Mouse (Mus musculus): ENCODE data around the gene Tbc1d2. TPM values are rescaled to one million over a fixed set of nuclear protein-coding genes. Genes with fewer than 3 reads are reported as not detected.
"Not testable (repeated sequence)": the region's sequence is repeated elsewhere in the genome, so short reads cannot be mapped to it uniquely, and the experiment has no call there.

Gene Tbc1d2
- polyA plus RNA-seq, 1 experiment from 2014 or later, result 2.6 TPM

DNA sequence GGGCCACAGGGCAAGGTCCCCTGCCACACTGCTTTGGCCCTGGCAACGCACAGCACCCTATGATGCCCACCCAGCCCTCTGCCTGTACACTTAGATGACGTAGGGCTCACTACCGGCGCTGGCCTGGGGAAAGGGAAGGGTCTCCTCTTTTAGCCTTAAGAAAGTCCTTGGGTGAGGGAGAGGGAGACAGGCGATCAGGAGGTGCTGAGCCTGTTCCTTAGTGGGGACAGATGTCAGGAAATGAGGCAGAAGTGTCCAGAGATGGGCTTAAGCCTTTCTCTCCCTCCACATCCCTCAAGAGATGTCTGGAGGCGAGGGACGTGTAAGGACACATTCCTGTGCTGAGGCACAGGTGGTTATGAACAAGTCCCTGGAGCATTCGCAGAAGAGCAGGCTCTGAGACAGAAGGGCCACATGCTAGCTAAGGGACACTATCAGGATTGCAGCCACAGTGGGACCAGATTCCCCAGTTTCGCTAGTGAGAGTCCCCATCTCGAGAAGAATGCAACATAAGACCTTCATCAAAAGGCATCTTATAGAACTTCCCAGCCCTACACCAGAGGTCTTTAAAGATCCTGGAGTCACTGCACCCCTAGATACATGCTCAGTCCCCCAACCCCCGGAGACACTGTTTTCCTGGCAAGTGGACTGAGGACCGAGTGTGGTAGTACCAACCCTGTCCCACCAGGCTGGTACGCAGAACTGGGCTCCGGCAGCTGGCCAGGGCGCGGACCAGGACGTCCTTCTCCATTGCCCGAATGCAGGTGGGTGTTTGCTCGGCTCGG, 49.3 kb downstream of the Tbc1d2 start:
- no peaks in the 10 kb centered on the region for H3K9me3 ChIP-seq
- peaks cover 12% of the 10 kb centered on the region; the same call in 1 of the 2 replicates for H3K4me1 ChIP-seq
- peak overlapping the region; percentile 54 for H3K4me3 ChIP-seq
- H3K4me2 ChIP-seq (replicated peaks), result peak overlapping the region; percentile 95
- H3K27me3 ChIP-seq, result peaks cover 53% of the 10 kb centered on the region
- peak overlapping the region; percentile 52; the same call in 1 of the 2 replicates for H3K9ac ChIP-seq
- H3K36me3 ChIP-seq, result no peaks in the 10 kb centered on the region
- H3K27ac ChIP-seq, result no peak overlapping the region
- 37% methylated on average over 20 of the region's 20 CpGs for WGBS
- no peak for ATAC-seq (ENCODE audit: insufficient number of reproducible peaks, insufficient read depth, low FRiP score, low TSS enrichment)

DNA sequence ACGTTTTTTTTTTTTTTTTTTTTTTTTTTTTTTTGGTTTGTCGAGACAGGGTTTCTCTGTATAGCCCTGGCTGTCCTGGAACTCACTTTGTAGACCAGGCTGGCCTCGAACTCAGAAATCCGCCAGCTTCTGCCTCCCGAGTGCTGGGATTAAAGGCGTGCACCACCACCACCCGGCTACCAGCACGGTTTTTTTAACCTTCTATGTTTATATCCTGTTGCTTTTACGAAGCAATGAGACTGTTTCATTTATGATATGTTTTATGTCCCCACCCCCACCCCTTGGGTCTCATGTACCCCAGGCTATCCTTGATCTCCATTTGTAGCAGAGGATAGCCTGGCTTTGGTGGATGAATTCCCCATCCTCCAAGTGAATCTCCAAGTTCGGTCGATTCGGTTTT, 50.4 kb downstream of the Tbc1d2 start:
- ATAC-seq (ENCODE audit: insufficient number of reproducible peaks, insufficient read depth, low FRiP score, low TSS enrichment); H3K9me3 ChIP-seq; H3K9ac ChIP-seq; H3K4me3 ChIP-seq; H3K27ac ChIP-seq; H3K36me3 ChIP-seq; H3K4me2 ChIP-seq (replicated peaks): not testable (repeated sequence)
- Histone ChIP-seq H3K4me1 (peaks cover 11% of the 10 kb centered on the region; the same call in 1 of the 2 replicates), H3K27me3 (peaks cover 53% of the 10 kb centered on the region)
- WGBS, result 82% methylated on average over 11 of the region's 12 CpGs

DNA sequence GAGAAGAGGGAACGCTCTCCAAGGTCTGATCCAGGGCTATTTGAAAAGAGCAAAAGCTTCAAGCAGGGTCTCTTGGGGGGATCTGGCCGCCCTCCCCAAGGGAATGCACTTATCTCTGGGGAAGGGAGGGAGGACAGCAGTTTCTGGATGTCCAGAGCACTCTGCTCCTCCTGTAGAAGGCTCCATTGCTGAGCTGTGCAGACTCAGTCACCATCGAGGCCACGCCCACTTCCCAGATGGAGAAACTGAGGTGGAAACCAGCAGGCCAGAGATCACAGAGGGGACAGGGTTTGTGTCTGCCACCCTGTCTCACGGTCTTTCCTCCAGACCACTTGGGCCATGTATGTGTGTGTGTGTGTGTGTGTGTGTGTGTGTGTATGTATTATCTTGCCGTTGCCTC, 51.0 kb downstream of the Tbc1d2 start:
- Histone ChIP-seq H3K4me2 (replicated peaks) (no peak overlapping the region), H3K4me1 (peaks cover 5% of the 10 kb centered on the region; the same call in 1 of the 2 replicates), H3K27ac (no peak overlapping the region), H3K4me3 (no peak overlapping the region), H3K9ac (no peak overlapping the region), H3K36me3 (no peaks in the 10 kb centered on the region), H3K27me3 (peaks cover 53% of the 10 kb centered on the region), H3K9me3 (no peaks in the 10 kb centered on the region)
- ATAC-seq (ENCODE audit: insufficient number of reproducible peaks, insufficient read depth, low FRiP score, low TSS enrichment), result no peak
- 72% methylated on average over 6 of the region's 6 CpGs for WGBS

DNA sequence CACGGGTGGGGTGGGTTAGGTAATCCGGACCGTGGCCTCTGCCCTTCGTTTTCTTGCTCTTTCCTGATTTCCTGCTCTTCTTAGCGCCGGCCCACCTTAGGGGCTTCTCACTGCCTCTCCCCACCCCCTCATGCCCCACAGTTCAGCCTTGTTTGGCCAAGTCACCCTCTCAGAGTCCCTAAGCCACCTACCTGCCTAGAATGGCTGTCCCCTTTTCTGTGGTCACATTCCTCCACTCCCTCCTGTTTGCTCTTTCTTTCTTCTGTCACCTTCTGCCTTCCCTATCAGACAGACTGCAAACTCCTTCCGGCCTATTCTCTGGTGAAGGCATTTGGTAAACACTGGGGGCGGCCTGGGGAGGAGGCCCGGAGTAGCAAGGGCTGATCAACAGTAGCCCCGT, 51.9 kb downstream of the Tbc1d2 start:
- no peaks in the 10 kb centered on the region for H3K9me3 ChIP-seq
- no peak for ATAC-seq (ENCODE audit: insufficient number of reproducible peaks, insufficient read depth, low FRiP score, low TSS enrichment)
- no peak overlapping the region; the same call in 1 of the 2 replicates for H3K9ac ChIP-seq
- H3K4me1 ChIP-seq, result 0 out of 2 replicates have a peak, but pooled peaks cover 3% of the 10 kb centered on the region
- 70% methylated on average over 10 of the region's 10 CpGs for WGBS
- H3K4me2 ChIP-seq (replicated peaks), result no peak overlapping the region
- H3K27ac ChIP-seq, result no peak overlapping the region
- no peaks in the 10 kb centered on the region for H3K36me3 ChIP-seq
- H3K27me3 ChIP-seq, result peaks cover 50% of the 10 kb centered on the region
- H3K4me3 ChIP-seq, result no peak overlapping the region

DNA sequence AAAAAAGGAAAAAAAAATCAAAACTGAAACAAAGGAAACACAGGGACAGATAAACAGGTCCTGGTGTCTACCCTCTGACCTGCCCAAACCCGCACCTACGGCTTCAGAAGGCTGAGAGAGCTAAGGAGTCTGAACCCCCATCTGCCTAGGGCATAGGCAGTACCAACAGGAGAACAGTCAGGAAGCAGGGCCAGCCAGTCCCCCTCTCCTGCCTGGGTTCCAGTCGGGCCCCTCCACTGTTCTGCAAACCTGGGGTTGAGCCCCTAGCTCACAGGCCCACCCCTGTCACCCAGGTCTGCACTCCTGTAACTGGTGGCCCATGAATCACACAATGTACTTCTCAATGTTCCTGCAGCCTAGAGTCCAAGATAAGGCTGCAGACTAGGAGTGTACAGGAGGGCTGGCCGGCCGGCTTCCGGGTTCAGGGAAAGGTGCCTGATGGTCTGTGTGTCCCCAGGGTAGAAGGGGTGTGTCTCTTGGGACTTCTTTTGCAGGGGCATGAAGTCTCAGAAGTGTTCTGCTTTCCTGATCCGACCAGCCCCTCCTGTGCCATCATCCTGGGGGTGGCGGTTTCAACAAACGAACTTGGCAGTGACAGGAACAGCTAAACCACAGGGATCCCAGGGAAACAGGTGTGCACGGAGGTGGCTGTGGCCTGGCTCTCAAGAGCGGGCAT, 52.6 kb downstream of the Tbc1d2 start:
- H3K27me3 ChIP-seq, result peaks cover 45% of the 10 kb centered on the region
- no peak overlapping the region for H3K9ac ChIP-seq
- no peak overlapping the region for H3K4me2 ChIP-seq (replicated peaks)
- H3K4me3 ChIP-seq, result no peak overlapping the region
- no peak overlapping the region for H3K27ac ChIP-seq
- H3K4me1 ChIP-seq, result 0 out of 2 replicates have a peak, but pooled peaks cover 3% of the 10 kb centered on the region
- 64% methylated on average over 11 of the region's 11 CpGs for WGBS
- no peaks in the 10 kb centered on the region for H3K9me3 ChIP-seq
- H3K36me3 ChIP-seq, result no peaks in the 10 kb centered on the region
- no peak for ATAC-seq (ENCODE audit: insufficient number of reproducible peaks, insufficient read depth, low FRiP score, low TSS enrichment)

DNA sequence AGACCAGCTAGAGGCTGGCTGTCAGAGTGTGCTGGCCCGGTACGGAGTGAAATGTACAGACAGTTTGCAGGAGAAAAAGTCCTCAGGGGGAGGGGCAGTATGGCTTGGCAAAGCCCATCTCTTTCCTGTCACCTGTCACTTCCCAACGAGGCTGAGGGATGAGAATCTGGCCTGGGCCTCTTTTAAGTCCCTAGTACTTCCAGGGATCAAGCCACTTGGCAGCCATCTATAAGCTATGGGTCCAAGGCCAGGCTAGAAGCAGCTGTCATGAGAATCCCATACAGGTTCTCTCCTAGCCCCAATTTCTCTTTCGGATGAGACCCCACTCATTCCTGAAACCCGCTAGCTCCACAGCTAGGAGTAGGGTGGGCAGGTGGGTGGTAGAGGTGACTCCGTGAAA, 53.6 kb downstream of the Tbc1d2 start:
- no peaks in the 10 kb centered on the region for H3K36me3 ChIP-seq
- H3K4me1 ChIP-seq, result 0 out of 2 replicates have a peak, but pooled peaks cover 2% of the 10 kb centered on the region
- no peak for ATAC-seq (ENCODE audit: insufficient number of reproducible peaks, insufficient read depth, low FRiP score, low TSS enrichment)
- no peaks in the 10 kb centered on the region for H3K9me3 ChIP-seq
- no peak overlapping the region for H3K27ac ChIP-seq
- H3K9ac ChIP-seq, result no peak overlapping the region
- no peak overlapping the region for H3K4me3 ChIP-seq
- H3K4me2 ChIP-seq (replicated peaks), result no peak overlapping the region
- WGBS, result 79% methylated on average over 6 of the region's 6 CpGs
- H3K27me3 ChIP-seq, result peaks cover 35% of the 10 kb centered on the region

DNA sequence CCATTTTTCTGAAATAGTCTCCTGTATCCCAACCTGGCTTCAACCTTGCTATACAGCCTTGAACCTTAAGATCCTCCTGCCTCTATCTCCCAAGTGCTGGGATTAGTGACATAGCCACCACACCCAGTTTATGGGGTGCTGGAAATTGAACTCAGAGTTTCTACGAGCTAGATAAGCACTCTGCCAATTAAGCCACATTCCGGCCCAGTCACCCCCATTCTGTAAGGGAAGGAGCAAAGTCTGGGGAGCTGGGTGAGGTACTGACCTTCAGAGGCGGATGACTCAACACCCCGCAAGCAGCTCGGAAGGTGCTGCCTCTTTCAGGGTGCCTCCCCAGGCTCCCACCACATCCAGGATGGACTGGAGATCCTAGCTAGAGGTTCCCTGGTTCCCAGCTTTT, 55.9 kb downstream of the Tbc1d2 start:
- H3K36me3 ChIP-seq, result no peaks in the 10 kb centered on the region
- H3K4me1 ChIP-seq, result no peaks in the 10 kb centered on the region
- no peak for ATAC-seq (ENCODE audit: insufficient number of reproducible peaks, insufficient read depth, low FRiP score, low TSS enrichment)
- peaks cover 17% of the 10 kb centered on the region for H3K27me3 ChIP-seq
- no peak overlapping the region for H3K9ac ChIP-seq
- no peak overlapping the region for H3K4me3 ChIP-seq
- H3K9me3 ChIP-seq, result no peaks in the 10 kb centered on the region
- no peak overlapping the region for H3K4me2 ChIP-seq (replicated peaks)
- H3K27ac ChIP-seq, result no peak overlapping the region
- WGBS, result 89% methylated on average over 5 of the region's 5 CpGs

DNA sequence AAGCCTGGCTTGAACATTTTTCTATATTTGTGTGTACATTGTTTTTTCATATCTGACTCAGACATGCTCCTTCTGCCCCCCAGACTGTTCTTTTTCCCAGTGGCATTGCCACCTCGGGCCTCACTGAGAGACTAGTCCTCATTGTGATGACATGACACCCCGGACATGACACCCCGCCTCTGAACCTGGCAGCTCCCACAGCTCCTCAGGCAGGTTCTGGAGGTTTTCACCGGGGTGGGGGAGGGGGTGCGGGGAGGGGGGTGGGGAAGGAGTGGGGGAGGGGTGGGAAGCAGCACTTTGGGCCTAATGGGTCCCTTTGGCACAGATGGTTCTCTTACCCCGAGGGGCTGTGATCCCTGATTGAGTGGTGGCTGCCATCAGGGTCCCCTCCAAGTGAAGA, 56.5 kb downstream of the Tbc1d2 start:
- no peaks in the 10 kb centered on the region for H3K4me1 ChIP-seq
- no peak overlapping the region for H3K27ac ChIP-seq
- 51% methylated on average over 6 of the region's 6 CpGs for WGBS
- H3K9me3 ChIP-seq, result no peaks in the 10 kb centered on the region
- no peak overlapping the region for H3K4me2 ChIP-seq (replicated peaks)
- ATAC-seq (ENCODE audit: insufficient number of reproducible peaks, insufficient read depth, low FRiP score, low TSS enrichment), result no peak
- peaks cover 17% of the 10 kb centered on the region for H3K27me3 ChIP-seq
- H3K36me3 ChIP-seq, result no peaks in the 10 kb centered on the region
- no peak overlapping the region for H3K9ac ChIP-seq
- H3K4me3 ChIP-seq, result no peak overlapping the region

DNA sequence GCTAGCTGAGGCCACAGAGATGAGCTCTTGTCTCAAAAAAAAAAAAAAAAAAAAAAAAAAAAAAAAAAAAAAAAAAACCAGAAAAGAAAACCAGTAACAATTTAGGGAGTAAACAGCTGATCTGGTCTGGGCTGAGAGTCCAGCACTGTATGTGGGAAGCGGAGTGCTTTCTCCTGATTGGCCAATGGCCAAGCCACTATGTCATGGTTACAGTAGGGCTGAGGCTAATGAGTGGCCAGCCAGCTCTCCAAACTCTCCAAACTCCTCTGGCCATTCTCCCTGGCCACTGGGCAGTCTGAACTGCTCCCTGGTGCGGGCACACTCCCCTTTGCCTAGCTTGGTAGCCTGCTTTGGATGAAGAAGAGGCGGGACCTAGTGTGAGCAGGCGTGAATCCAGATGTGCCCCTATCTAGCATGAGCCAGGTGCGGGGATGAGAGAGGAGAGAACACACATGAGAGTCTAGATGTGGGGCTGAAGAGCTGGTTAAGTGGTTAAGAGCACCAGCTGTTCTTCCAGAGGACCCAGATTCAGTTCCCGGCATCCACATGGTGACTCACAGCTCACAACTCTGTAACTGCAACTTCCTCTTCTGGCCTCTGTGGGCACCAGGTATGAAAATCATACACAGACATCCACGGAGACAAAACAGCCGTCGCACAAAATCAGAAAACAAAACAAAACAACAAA, 58.0 kb downstream of the Tbc1d2 start:
- peaks cover 7% of the 10 kb centered on the region; the same call in 1 of the 2 replicates for H3K27me3 ChIP-seq
- WGBS, result 92% methylated on average over 9 of the region's 9 CpGs
- no peak; the same call in 1 of the 2 replicates for ATAC-seq (ENCODE audit: insufficient number of reproducible peaks, insufficient read depth, low FRiP score, low TSS enrichment)
- H3K9me3 ChIP-seq, result no peaks in the 10 kb centered on the region
- H3K4me3 ChIP-seq, result no peak overlapping the region
- no peaks in the 10 kb centered on the region for H3K36me3 ChIP-seq
- H3K9ac ChIP-seq, result no peak overlapping the region
- no peak overlapping the region for H3K4me2 ChIP-seq (replicated peaks)
- no peaks in the 10 kb centered on the region for H3K4me1 ChIP-seq
- H3K27ac ChIP-seq, result no peak overlapping the region

DNA sequence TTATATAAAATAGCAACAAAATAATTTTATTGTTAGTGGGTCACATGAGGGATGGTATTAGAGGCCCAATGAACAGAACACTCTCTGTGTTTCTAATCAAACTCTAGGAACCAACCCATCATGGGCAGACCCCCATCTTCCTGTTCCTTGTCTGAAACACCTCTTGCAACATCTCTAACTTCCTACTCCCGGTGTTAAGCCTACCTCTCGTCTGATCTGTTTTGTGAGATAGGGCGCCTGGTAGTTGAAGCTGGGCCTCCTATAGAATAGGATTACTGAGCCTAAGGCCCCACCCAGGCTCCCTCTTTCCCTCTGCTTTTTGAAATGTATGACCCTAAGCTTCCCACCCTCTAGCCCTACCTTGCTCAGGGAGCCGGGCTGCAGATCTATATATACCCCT, 59.2 kb downstream of the Tbc1d2 start:
- Histone ChIP-seq H3K27me3 (no peaks in the 10 kb centered on the region), H3K4me3 (no peak overlapping the region), H3K4me2 (replicated peaks) (no peak overlapping the region), H3K9ac (no peak overlapping the region), H3K4me1 (no peaks in the 10 kb centered on the region), H3K36me3 (no peaks in the 10 kb centered on the region), H3K9me3 (no peaks in the 10 kb centered on the region), H3K27ac (no peak overlapping the region)
- ATAC-seq (ENCODE audit: insufficient number of reproducible peaks, insufficient read depth, low FRiP score, low TSS enrichment), result no peak
- WGBS, result 73% methylated on average over 4 of the region's 4 CpGs

DNA sequence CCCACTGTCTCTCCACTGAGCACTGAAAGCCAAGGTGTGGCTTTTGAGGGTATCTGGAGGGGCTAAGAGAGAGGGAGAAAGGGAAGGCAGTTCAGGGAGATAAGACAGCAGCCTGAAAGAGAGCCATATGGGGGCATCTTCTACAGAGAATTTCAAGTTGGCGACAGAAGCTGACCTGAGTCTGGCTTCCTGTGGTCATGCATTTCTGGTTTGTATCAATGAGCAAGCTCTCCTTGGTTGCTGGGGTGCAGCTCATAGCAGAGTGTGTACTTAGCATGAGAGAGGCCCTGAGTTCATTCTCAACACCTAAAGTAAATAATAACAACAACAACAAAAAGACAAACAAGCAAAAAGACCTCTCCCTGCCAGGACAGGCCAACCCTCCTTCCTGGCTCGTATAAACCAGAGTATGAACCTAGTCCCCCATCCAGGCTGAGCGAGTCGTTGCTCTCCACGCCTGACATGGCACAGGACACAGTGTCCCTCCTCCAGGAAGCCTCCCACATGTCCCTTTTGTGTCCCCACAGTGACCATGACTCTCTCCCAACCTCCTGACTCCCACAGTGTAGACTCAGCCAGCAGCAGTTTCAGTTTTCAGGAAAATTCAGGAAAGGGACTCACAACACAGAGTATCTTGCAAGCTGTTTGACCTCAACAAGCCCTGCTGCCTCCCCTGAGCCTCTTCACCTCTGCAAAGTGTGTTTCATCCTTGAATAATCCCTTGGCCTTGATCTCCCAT, 59.9 kb downstream of the Tbc1d2 start:
- ATAC-seq (ENCODE audit: insufficient number of reproducible peaks, insufficient read depth, low FRiP score, low TSS enrichment), result no peak
- Histone ChIP-seq H3K27me3 (no peaks in the 10 kb centered on the region), H3K9me3 (no peaks in the 10 kb centered on the region), H3K4me1 (no peaks in the 10 kb centered on the region), H3K4me3 (no peak overlapping the region), H3K27ac (no peak overlapping the region), H3K9ac (no peak overlapping the region), H3K4me2 (replicated peaks) (no peak overlapping the region), H3K36me3 (no peaks in the 10 kb centered on the region)
- WGBS, result 72% methylated on average over 5 of the region's 5 CpGs

Data from embryonic facial prominence, embryonic 12.5 days (tissue).